Mouse (Mus musculus): ENCODE data around the gene Tsen54. TPM values are rescaled to one million over a fixed set of nuclear protein-coding genes. Genes with fewer than 3 reads are reported as not detected.

Gene Tsen54
- total RNA-seq, 2 experiments from 2014 or later = 9.4 to 10.9 TPM

- no peak for DNase-seq (ENCODE audit: extremely low spot score in 1 of 2, low spot score in 1 of 2)
Measured at GRCm38 (mm10) chr11:115826487-115826886, 12.0 kb downstream of the Tsen54 start.

DNA sequence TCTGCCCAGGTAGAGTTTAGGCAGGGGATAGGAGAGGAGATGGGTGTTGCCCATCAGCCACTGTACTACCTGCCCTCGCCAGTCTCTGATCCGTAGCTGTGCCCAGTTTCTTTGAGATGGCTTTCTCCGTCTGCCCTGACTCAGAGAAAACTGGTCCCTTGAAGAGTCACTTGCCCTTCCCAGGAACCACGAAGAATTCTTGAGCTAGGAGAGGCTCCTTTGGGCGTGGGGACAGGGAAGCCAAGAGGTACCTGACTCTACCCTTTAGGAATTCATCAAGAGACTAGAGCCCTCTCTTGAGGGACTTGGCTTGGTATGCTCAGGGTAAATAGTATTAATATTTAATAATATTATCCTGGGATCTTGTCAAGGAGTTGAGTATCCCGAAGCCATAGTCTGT lies 13.1 kb downstream of the Tsen54 start:
- DNase-seq (ENCODE audit: extremely low spot score in 1 of 2, low spot score in 1 of 2) = no peak

DNA sequence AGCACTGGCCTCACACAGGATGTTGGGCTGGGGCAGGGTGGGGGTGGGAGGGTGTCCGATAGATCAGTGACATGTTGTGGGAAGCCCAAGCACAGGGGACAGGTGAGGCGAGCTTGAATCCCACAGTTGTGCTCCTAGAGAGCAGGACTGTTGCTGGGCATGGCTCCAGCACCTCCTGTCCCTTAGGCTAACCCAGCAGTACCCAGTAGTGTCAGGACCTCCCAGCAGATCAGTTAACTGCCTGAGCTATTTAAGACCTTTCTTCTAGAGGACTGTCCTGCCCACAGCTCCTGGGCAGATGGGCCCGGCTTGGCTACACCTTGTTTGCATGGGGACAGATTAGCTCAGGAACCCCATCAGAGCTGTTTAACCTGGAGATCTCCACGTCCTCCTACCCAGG lies 14.5 kb downstream of the Tsen54 start:
- DNase-seq (ENCODE audit: extremely low spot score in 1 of 2, low spot score in 1 of 2) = no peak

DNA sequence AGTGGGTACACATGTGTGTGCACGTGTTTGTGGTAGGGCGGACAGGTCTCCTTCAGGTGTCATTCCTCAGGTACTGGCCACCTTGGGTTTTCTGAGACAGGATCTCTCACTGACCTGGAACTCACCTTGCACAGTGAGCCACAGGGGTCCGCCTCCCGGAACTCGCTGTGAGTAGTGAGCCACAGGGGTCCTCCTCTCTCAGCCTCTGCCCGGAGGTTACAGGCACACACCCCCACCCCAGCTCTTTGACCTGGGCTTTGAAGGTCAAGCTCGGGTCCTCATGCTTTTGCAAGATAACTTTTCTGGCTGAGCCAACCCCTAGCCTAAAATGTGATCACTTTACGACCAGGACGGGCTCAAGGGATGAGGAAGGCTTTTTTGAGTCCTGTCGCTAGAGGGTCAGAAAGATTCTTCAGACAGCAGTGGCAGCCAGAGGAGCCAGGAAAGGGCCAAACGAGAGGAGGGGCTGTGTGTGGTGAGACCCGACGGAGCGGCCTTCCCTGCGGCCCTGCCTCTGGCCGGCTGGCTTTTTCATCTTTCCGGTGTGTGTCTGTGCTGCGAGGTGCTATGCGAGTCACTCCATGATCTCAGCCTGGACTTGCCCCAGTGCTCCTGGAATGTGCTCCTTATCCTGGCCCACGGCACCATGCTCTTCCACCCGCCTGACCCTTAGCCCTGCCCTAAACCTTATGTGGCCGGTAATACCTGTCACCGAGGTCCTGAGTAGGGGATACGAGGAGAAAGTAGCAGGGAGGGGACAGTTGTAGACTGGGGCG lies 16.2 kb downstream of the Tsen54 start:
- DNase-seq (ENCODE audit: extremely low spot score in 1 of 2, low spot score in 1 of 2) = no peak

- no peak for DNase-seq (ENCODE audit: extremely low spot score in 1 of 2, low spot score in 1 of 2)
Measured at GRCm38 (mm10) chr11:115831518-115831917, 17.0 kb downstream of the Tsen54 start.

GRCm38 (mm10) chr11:115832064-115832463 lies 17.5 kb downstream of the Tsen54 start:
- DNase-seq (ENCODE audit: extremely low spot score in 1 of 2, low spot score in 1 of 2) = no peak

DNA sequence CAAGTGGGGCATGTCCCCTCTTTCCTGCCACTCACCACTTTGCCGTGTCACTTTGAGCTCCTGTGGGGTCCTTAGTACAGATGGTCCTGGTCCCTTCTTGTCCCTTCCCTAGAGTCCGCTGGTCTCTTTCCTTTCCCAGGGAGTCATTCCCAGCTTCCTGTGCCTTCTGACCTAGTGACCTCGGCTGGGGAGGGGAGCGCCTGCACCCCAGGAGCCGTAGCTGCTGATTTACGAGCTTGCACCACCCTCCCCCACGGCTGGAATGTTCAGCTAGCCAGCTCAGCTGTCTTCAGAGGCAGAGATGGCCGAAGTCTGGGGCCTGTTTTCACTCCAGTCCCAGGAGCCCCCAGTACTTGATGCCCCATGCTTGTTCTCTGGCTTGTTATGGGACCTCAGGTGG lies 18.0 kb downstream of the Tsen54 start:
- no peak for DNase-seq (ENCODE audit: extremely low spot score in 1 of 2, low spot score in 1 of 2)

GRCm38 (mm10) chr11:115833021-115833513 lies 18.5 kb downstream of the Tsen54 start:
- no peak for DNase-seq (ENCODE audit: extremely low spot score in 1 of 2, low spot score in 1 of 2)

DNA sequence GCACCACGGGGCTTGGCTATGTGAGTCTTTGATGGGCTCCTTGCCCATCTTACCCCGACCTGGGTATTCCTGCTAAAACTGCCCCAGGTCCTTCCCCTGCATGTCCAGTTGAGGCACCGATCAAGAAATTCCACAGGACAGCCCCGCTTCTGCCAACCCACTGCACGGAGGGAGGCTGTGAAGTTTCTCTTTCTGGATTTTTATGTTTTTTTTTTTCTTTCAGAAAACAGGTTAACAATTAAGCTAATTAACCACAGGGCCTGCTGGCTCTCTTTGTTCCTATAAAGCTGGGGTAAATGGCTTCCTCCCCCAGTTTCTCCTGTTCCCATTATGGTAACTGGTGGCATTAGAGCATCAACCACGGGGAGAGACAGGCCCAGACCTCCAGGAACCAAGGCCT lies 19.5 kb downstream of the Tsen54 start:
- no peak for DNase-seq (ENCODE audit: extremely low spot score in 1 of 2, low spot score in 1 of 2)

GRCm38 (mm10) chr11:115836656-115837395 lies 22.3 kb downstream of the Tsen54 start:
- no peak for DNase-seq (ENCODE audit: extremely low spot score in 1 of 2, low spot score in 1 of 2)

DNA sequence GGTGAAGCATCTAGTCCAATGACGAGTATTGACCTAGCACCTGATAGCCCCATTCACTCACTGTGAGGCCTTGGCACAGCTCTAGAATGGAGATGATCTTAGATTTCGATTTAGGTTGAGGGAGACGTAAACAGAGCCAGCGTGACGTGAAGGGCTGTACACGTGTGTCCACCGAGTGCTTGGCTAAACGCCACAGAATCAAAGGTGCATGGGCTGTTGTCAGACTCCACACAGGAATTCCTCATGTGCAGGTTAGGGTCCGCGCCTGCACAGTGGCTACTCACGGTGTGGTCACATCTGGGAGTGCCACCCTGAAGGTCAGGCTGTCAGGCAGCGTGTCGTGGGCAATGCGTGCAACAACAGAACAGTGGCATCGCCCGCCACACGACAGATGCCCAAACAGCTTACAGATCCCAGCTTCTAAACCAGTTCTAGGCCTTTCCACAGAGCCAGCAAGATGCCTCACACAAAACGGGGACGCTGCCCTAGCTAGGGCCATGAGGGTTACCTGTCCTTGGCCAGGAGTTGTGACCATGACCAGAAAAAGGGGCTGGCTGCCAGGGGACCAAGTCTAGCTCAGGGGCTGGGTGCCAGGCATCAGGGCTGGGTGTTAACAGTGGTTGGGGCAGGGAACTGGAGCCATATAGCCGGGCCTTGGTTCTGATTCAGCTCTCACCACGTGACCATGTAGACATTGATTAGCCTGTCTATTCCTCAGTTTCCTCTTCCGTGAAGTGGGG lies 23.3 kb downstream of the Tsen54 start:
- DNase-seq (ENCODE audit: extremely low spot score in 1 of 2, low spot score in 1 of 2) = no peak

DNA sequence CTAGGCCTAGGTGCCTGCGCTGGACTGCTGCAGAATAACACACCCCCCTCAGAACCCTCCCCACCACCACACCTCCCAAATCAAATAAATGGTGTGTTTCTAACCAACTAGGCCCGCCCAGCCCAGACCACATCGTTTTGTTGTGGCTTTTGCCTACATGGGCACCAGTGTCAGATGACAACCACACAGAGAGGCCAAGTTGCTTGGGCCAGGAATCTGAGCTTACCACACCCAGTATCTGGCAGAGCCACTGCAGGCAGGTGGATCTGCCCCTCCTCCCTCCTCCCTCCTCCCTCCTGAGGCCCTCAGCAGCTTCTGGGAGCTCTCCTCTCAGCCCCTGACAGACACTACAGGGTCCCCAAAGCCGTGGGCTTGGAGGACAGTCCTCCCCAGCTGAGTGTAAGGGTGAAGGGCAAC lies 24.4 kb downstream of the Tsen54 start:
- DNase-seq (ENCODE audit: extremely low spot score in 1 of 2, low spot score in 1 of 2) = no peak

DNA sequence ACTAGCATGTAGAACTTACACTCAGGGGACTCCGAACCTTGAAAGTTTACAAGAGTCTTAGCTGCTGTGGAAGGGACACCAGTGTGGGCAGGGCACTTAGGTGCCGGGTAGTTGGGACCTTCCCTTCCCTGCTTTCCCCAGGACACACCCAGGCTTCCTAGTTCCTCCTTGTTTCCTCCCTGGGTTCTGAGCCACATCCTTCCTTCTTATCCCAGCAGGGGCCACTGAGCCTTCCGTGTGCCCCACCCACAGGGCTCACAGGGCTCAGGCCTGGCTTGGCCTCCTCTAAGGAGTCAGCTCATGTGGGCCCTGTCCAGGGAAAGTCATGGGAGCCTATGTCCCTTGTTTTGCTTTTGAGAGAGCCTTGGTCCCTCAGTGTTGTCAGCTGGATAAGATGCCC lies 25.2 kb downstream of the Tsen54 start:
- DNase-seq (ENCODE audit: extremely low spot score in 1 of 2, low spot score in 1 of 2) = no peak

DNA sequence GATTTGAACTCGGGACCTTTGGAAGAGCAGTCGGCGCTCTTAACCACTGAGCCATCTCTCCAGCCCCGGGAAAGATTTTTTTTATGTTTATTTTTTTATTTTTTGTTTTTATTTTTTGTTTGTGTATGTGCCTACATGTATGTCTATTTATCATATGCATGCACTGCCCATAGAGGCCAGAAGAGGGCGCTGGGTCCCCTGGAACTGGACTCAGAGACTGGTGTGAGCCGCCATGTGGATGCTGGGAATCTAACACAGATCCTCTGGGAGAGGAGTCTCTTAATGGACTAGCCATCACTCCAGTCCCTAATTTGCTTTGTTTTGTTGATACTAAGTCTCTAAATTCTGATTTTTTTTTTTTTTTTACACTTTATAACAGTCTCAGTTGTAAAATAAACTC lies 26.5 kb downstream of the Tsen54 start:
- no peak for DNase-seq (ENCODE audit: extremely low spot score in 1 of 2, low spot score in 1 of 2)

DNA sequence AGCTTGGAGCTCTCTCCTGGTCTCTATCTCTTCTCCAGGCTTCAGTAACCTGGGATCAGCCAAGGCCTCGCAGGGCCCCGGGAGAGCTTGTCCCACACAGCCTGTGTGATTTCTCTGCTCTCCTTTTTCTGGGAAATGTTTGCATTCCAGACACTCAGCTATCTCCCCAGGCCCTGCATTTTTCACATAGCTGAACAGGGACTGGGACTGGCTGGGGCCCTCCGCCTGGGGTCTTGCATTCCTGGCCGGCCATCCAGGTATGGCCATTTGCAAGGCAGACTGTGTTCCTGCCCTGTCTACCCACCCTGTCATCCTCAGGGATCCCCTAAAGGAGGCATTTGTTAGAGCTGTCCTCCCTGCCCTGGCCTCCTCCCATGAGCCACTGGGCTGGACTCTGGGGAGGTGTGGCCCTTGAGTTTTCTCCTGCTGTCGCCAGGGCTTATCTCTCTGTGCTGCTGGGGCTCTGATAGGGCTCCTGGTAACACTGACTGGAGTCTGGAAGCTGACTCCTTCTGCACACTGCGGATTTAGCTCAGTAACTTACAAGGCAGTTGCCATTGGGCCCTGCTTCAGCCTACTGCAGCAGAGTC lies 27.5 kb downstream of the Tsen54 start:
- DNase-seq (ENCODE audit: extremely low spot score in 1 of 2, low spot score in 1 of 2) = no peak

- no peak for DNase-seq (ENCODE audit: extremely low spot score in 1 of 2, low spot score in 1 of 2)
Measured at GRCm38 (mm10) chr11:115843141-115843890, 28.8 kb downstream of the Tsen54 start.

DNA sequence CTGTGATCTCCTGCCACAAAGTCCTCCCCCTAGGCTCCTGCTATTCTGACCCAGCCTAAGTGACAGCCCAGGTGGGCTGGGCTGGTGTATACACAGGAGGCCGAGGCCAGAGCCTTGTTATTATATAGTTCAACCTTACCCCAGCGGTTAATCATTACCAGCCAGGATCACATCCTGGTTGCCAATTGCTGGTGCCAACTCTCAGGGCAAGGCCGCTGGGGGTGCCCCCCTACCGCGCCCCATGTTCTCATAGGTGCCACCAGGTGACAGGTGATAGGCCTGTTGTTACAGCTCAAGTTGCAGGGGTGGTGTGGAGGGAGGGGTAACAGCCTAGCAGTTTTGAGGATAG lies 29.3 kb downstream of the Tsen54 start:
- no peak for DNase-seq (ENCODE audit: extremely low spot score in 1 of 2, low spot score in 1 of 2)

DNA sequence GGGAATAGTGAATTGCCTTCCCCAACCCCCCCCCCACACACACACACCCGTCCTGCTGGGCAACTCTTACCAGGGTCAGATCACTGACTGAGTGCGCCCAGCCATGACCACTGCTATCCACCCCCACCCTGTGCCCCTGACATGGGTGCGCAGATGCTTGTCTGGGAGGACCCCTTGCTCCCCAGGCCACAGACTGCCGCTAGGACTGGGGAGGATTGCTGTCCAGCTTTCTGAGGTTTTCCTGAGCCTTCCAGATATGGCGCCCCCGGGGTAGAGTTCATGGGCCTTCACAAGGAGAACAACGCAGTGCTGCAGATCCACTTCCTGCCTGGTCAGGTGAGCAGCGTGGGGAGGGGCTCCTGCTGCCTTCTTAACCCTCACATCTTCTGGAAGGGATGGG lies 29.7 kb downstream of the Tsen54 start:
- no peak for DNase-seq (ENCODE audit: extremely low spot score in 1 of 2, low spot score in 1 of 2)

GRCm38 (mm10) chr11:115845819-115846218 lies 31.3 kb downstream of the Tsen54 start:
- DNase-seq (ENCODE audit: extremely low spot score in 1 of 2, low spot score in 1 of 2) = no peak

DNA sequence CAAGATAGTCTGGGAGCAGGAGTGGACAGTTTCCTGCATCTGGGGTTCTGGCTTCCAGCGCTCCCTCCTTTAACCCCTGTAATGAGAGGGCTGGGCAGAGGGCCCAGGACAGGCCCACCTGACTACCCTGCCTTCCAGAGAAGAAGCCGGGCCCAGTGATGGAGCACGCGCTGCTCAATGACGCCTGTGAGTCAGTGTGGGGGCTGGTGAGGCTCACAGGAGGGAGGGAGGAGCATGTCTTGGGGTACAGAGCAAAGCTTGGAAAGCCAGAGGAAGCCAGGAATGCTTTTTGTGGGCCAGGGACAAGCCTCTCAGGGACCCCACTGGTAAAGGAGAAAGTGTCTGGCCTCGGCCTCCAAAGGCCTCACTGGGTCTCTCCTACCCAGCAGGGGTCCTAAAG lies 40.1 kb downstream of the Tsen54 start:
- no peak for DNase-seq (ENCODE audit: extremely low spot score in 1 of 2, low spot score in 1 of 2)

Measured in layer of hippocampus, postnatal 25 days (tissue).